Mouse (Mus musculus) olfactory bulb, adult 2 months (tissue): ENCODE data around the gene Nkx1-2. TPM values are rescaled to one million over a fixed set of nuclear protein-coding genes. Genes with fewer than 3 reads are reported as not detected.

ENCODE experiments used
- H3K27ac ChIP-seq: fragments of 200-500 bp; 2 replicates; pipeline ENCODE4 v1.5.1; 2012; ENCODE audit warnings: low read depth, low read length; ENCODE audit not compliant: insufficient read depth
- H3K4me1 ChIP-seq: fragments of 200-500 bp; 2 replicates; pipeline ENCODE4 v1.6.1; 2012; ENCODE audit warnings: low read length; ENCODE audit not compliant: control insufficient read depth, insufficient read depth
- H3K4me3 ChIP-seq: fragments of 200-500 bp; 2 replicates; pipeline ENCODE4 v1.5.1; 2012; ENCODE audit warnings: mild to moderate bottlenecking, low read depth, low read length, moderate library complexity; ENCODE audit not compliant: insufficient read depth
- CTCF ChIP-seq: fragments of 200-500 bp; IDR thresholded peaks from 2 replicates; pipeline ENCODE4 v1.5.1; 2012; ENCODE audit warnings: low read depth, mild to moderate bottlenecking, low read length, moderate library complexity; ENCODE audit not compliant: insufficient read depth
- POLR2A ChIP-seq: fragments of 200-500 bp; IDR thresholded peaks from 2 replicates; pipeline ENCODE4 v1.6.1; 2012; ENCODE audit warnings: mild to moderate bottlenecking, low read depth, low read length, moderate library complexity; ENCODE audit not compliant: insufficient read depth
- WGBS: fragments of 180-500 bp; shearing (Covaris S2); methylation state at CpG from one replicate; pipeline ENCODE4 v1.1.7; 2018; 5-methylcytosine and 5-hydroxymethylcytosine counted together
- polyA plus RNA-seq: library from polyadenylated mRNA; stranded (reverse); fragments of >200 nt; gene quantifications from 2 replicates; pipeline ENCODE4 v1.2.4, GENCODE M21; 2012; ENCODE audit warnings: low replicate concordance; ENCODE audit not compliant: missing spikeins, insufficient read depth, insufficient read length

Gene Nkx1-2
- polyA plus RNA-seq, 1 experiment: not detected

- Histone ChIP-seq H3K4me1 (peaks cover 10% of the 10 kb centered on the region), H3K4me3 (peak within 1 kb of the TSS; percentile 91), H3K27ac (no peak within 1 kb of the TSS)
- WGBS: 7% methylated on average over 44 of the region's 44 CpGs
- TF ChIP-seq CTCF (no peak), POLR2A (peak; percentile 54; the same call in 1 of the 2 replicates)
These were observed 11.3 kb upstream of the Nkx1-2 start, which contains the start of gene Lhpp for GRCm38 (mm10) chr7:132610468-132611318. Lhpp (plus strand) TSS chr7:132610638.

GRCm38 (mm10) chr7:132608316-132609020, 9.0 kb upstream of the Nkx1-2 start:
- H3K4me1 ChIP-seq: peaks cover 5% of the 10 kb centered on the region
- 89% methylated on average over 4 of the region's 4 CpGs for WGBS
- TF ChIP-seq CTCF (no peak), POLR2A (no peak)
- H3K27ac ChIP-seq: no peak overlapping the region
- H3K4me3 ChIP-seq: no peak overlapping the region

- H3K4me1 ChIP-seq: peaks cover 2% of the 10 kb centered on the region; the same call in 1 of the 2 replicates
- 77% methylated on average over 5 of the region's 5 CpGs for WGBS
- no peak overlapping the region for H3K27ac ChIP-seq
- TF ChIP-seq CTCF: no peak
- TF ChIP-seq POLR2A: no peak
- H3K4me3 ChIP-seq: no peak overlapping the region
These were observed 6.3 kb upstream of the Nkx1-2 start for GRCm38 (mm10) chr7:132605689-132606088.

GRCm38 (mm10) chr7:132604720-132605119, 5.3 kb upstream of the Nkx1-2 start:
- whole genome bisulfite sequencing: 80% methylated on average over 4 of the region's 4 CpGs
- H3K27ac ChIP-seq: no peak overlapping the region
- no peak overlapping the region for H3K4me3 ChIP-seq
- H3K4me1 ChIP-seq: peaks cover 2% of the 10 kb centered on the region
- no peak for TF ChIP-seq POLR2A

GRCm38 (mm10) chr7:132600926-132601325, 1.5 kb upstream of the Nkx1-2 start:
- TF ChIP-seq CTCF (no peak), POLR2A (no peak)
- no peak overlapping the region for H3K27ac ChIP-seq
- 55% methylated on average over 8 of the region's 8 CpGs for WGBS

GRCm38 (mm10) chr7:132600026-132600425, 589 bp upstream of the Nkx1-2 start:
- peaks cover 19% of the 10 kb centered on the region for H3K4me1 ChIP-seq
- 24% methylated on average over 9 of the region's 9 CpGs for WGBS
- no peak overlapping the region for H3K4me3 ChIP-seq
- TF ChIP-seq POLR2A: no peak
- TF ChIP-seq CTCF: no peak
- no peak overlapping the region for H3K27ac ChIP-seq

More at GRCm38 (mm10) chr7:132600926-132601325, 1.5 kb upstream of the Nkx1-2 start:
- H3K4me3 ChIP-seq: no peak overlapping the region
- peaks cover 19% of the 10 kb centered on the region for H3K4me1 ChIP-seq

- peak overlapping the region; percentile 37 for H3K4me3 ChIP-seq
These were observed 2.0 kb downstream of the Nkx1-2 start for GRCm38 (mm10) chr7:132597251-132598041.

GRCm38 (mm10) chr7:132596557-132597250, 2.7 kb downstream of the Nkx1-2 start:
- no peak for TF ChIP-seq POLR2A
- H3K27ac ChIP-seq: no peak overlapping the region
- peaks cover 19% of the 10 kb centered on the region for H3K4me1 ChIP-seq
- WGBS: 11% methylated on average over 26 of the region's 26 CpGs
- peak overlapping the region; percentile 37 for H3K4me3 ChIP-seq

More at GRCm38 (mm10) chr7:132597251-132598041, 2.0 kb downstream of the Nkx1-2 start:
- 1% methylated on average over 58 of the region's 60 CpGs for WGBS
- H3K27ac ChIP-seq: no peak overlapping the region
- TF ChIP-seq CTCF: no peak
- TF ChIP-seq POLR2A: no peak
- peaks cover 19% of the 10 kb centered on the region for H3K4me1 ChIP-seq
